Mouse (Mus musculus) cortical plate, adult 2 months (tissue): ENCODE measurements around the gene Entpd5.

Experiments used
- CTCF ChIP-seq: fragments of 200-500 bp; IDR thresholded peaks from 2 replicates; pipeline ENCODE4 v1.5.1; 2011; ENCODE audit warnings: mild to moderate bottlenecking, control low read depth, low read length; ENCODE audit not compliant: insufficient read depth; ENCODE audit errors: extremely low read depth
- POLR2A ChIP-seq: fragments of 200-500 bp; IDR thresholded peaks from 2 replicates; pipeline ENCODE4 v1.6.1; 2011; ENCODE audit warnings: mild to moderate bottlenecking, low read length, control low read depth; ENCODE audit not compliant: insufficient read depth; ENCODE audit errors: extremely low read depth

GRCm38 (mm10) chr12:84371647-84372046 lies 37.2 kb downstream of the Entpd5 start:
- no peak for TF ChIP-seq POLR2A
- TF ChIP-seq CTCF, result no peak
